Mouse (Mus musculus): ENCODE data around the gene Gm16223. TPM values are rescaled to one million over a fixed set of nuclear protein-coding genes. Genes with fewer than 3 reads are reported as not detected.

Gm16223 gene
- polyA plus RNA-seq, 1 experiment from 2014 or later: not detected

- Histone ChIP-seq H3K9me3 (replicated peaks) (no peaks in the 10 kb centered on the region), H3K27ac (no peak overlapping the region), H3K36me3 (no peaks in the 10 kb centered on the region), H3K4me1 (no peaks in the 10 kb centered on the region), H3K27me3 (replicated peaks) (no peaks in the 10 kb centered on the region), H3K4me2 (no peak overlapping the region), H3K9ac (no peak overlapping the region), H3K4me3 (no peak overlapping the region)
- no peak for ATAC-seq
- WGBS (ENCODE audit: insufficient replicate concordance): 60% methylated on average over 5 of the region's 5 CpGs
Measured at GRCm38 (mm10) chr5:42239291-42239690, 171.5 kb downstream of the Gm16223 start.

GRCm38 (mm10) chr5:42239806-42240205, 172.0 kb downstream of the Gm16223 start:
- Histone ChIP-seq H3K9me3 (replicated peaks) (no peaks in the 10 kb centered on the region), H3K27ac (no peak overlapping the region), H3K4me2 (no peak overlapping the region), H3K36me3 (no peaks in the 10 kb centered on the region), H3K4me1 (no peaks in the 10 kb centered on the region), H3K4me3 (no peak overlapping the region), H3K9ac (no peak overlapping the region), H3K27me3 (replicated peaks) (no peaks in the 10 kb centered on the region)
- ATAC-seq: no peak

GRCm38 (mm10) chr5:42250376-42250775, 182.6 kb downstream of the Gm16223 start:
- Histone ChIP-seq H3K4me2 (no peak overlapping the region), H3K27ac (no peak overlapping the region), H3K4me3 (no peak overlapping the region), H3K36me3 (no peaks in the 10 kb centered on the region), H3K4me1 (no peaks in the 10 kb centered on the region), H3K27me3 (replicated peaks) (no peaks in the 10 kb centered on the region), H3K9me3 (replicated peaks) (no peaks in the 10 kb centered on the region), H3K9ac (no peak overlapping the region)
- WGBS (ENCODE audit: insufficient replicate concordance): 72% methylated on average over 3 of the region's 3 CpGs
- ATAC-seq: no peak

Other genes starting within 250 kb of the Gm16223 start
- gene Bod1l, start 223.6 kb upstream of the Gm16223 start, polyA plus RNA-seq (2016; fragmentation: Nextera tagmentation; extraction: Ambion mirVana): 15.6 and 16.5 TPM in 2 replicates